Mouse (Mus musculus) hindbrain, embryonic 11.5 days (tissue): ENCODE data around the gene Bcl9. TPM values are rescaled to one million over a fixed set of nuclear protein-coding genes. Genes with fewer than 3 reads are reported as not detected.

Experiments
- ATAC-seq: fragments of 200-750 bp; cut with Nextera tagmentation; 2 replicates; pipeline ENCODE4 v1.8.0; 2017; ENCODE audit warnings: mild to moderate bottlenecking, moderate TSS enrichment, moderate library complexity; ENCODE audit not compliant: low FRiP score
- DNase-seq: peaks from one replicate; pipeline ENCODE4 v3.0.0-alpha.2; 2015; ENCODE audit warnings: low spot score
- H3K27ac ChIP-seq: fragments of 300-500 bp; sonication (generic); 2 replicates; pipeline ENCODE4 v1.5.1; 2014; ENCODE audit warnings: mild to moderate bottlenecking, low read depth, low read length
- H3K27me3 ChIP-seq: fragments of 300-500 bp; sonication (generic); 2 replicates; pipeline ENCODE4 v1.6.1; 2014; ENCODE audit warnings: mild to moderate bottlenecking, low read length, moderate library complexity, mixed read lengths; ENCODE audit not compliant: control insufficient read depth, insufficient read depth
- H3K36me3 ChIP-seq: fragments of 300-500 bp; sonication (generic); 2 replicates; pipeline ENCODE4 v1.6.1; 2014; ENCODE audit warnings: mild to moderate bottlenecking, low read length, moderate library complexity, mixed read lengths; ENCODE audit not compliant: control insufficient read depth, insufficient read depth
- H3K4me1 ChIP-seq: fragments of 300-500 bp; sonication (generic); replicated peaks from 2 replicates; pipeline ENCODE4 v1.6.1; 2014; ENCODE audit warnings: low read length, mixed read lengths; ENCODE audit not compliant: control insufficient read depth, insufficient read depth
- H3K4me2 ChIP-seq: fragments of 300-500 bp; sonication (generic); replicated peaks from 2 replicates; pipeline ENCODE4 v1.6.1; 2014; ENCODE audit warnings: mild to moderate bottlenecking, low read depth, low read length
- H3K4me3 ChIP-seq: fragments of 300-500 bp; sonication (generic); 2 replicates; pipeline ENCODE4 v1.5.1; 2014; ENCODE audit warnings: low read depth, low read length
- H3K9ac ChIP-seq: fragments of 300-500 bp; sonication (generic); 2 replicates; pipeline ENCODE4 v1.6.1; 2014; ENCODE audit warnings: low read depth, low read length
- H3K9me3 ChIP-seq: fragments of 300-500 bp; sonication (generic); 2 replicates; pipeline ENCODE4 v1.6.1; 2016; ENCODE audit warnings: low read length; ENCODE audit not compliant: control insufficient read depth
- WGBS: fragments of 180-500 bp; shearing (Covaris S2); extraction: QIAGEN DNeasy Blood & Tissue Kit; methylation state at CpG from one replicate; pipeline ENCODE4 v1.1.7; 2014; 5-methylcytosine and 5-hydroxymethylcytosine counted together
- polyA plus RNA-seq: library from polyadenylated mRNA; unstranded; fragments of >200 nt; fragmentation: Nextera tagmentation; extraction: Ambion mirVana; gene quantifications from 2 replicates; pipeline ENCODE4 v1.2.1, GENCODE M21; 2014

Bcl9 gene
- 55.4 and 72.3 TPM in 2 replicates for polyA plus RNA-seq

- peak; percentile 91 for ATAC-seq
- Histone ChIP-seq H3K27ac (peak within 1 kb of the TSS; percentile 93), H3K9ac (peak within 1 kb of the TSS; percentile 87), H3K36me3 (no peaks in the 10 kb centered on the region), H3K27me3 (no peaks in the 10 kb centered on the region), H3K4me1 (peaks cover under 1% of the 10 kb centered on the region), H3K4me2 (peak within 1 kb of the TSS; percentile 71), H3K9me3 (no peaks in the 10 kb centered on the region), H3K4me3 (peak within 1 kb of the TSS; percentile 69)
- peak; percentile 88 for DNase-seq
- WGBS: under 1% methylated on average over 21 of the region's 21 CpGs
Observed at GRCm38 (mm10) chr3:97297553-97298432, at the start of gene Bcl9. TSS of gene Bcl9 (minus strand) at chr3:97297917.

DNA sequence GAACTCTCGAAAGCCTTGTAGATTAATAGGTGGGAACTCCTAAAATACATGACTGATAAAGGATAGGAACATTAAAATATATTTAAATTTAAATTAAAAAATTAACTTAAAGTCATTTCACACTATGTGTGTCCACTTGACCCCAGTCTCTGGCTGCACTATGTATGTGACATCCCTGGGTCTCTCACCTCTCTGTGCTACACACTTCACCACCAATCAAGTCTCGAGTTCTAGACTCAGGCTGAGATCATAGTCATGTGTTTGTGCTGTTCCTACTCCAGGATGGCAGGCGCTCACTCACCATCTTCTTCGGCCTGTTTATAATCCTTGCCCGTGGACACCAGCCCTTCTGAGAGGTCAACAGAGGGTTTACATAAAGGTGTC, 41.5 kb upstream of the Bcl9 start:
- Histone ChIP-seq H3K27me3 (no peaks in the 10 kb centered on the region), H3K9me3 (no peaks in the 10 kb centered on the region), H3K36me3 (no peaks in the 10 kb centered on the region), H3K4me3 (no peak overlapping the region), H3K9ac (no peak overlapping the region), H3K4me2 (no peak overlapping the region), H3K4me1 (no peaks in the 10 kb centered on the region), H3K27ac (no peak overlapping the region)
- DNase-seq (no peak), ATAC-seq (no peak)
- WGBS: 83% methylated on average over 5 of the region's 5 CpGs

DNA sequence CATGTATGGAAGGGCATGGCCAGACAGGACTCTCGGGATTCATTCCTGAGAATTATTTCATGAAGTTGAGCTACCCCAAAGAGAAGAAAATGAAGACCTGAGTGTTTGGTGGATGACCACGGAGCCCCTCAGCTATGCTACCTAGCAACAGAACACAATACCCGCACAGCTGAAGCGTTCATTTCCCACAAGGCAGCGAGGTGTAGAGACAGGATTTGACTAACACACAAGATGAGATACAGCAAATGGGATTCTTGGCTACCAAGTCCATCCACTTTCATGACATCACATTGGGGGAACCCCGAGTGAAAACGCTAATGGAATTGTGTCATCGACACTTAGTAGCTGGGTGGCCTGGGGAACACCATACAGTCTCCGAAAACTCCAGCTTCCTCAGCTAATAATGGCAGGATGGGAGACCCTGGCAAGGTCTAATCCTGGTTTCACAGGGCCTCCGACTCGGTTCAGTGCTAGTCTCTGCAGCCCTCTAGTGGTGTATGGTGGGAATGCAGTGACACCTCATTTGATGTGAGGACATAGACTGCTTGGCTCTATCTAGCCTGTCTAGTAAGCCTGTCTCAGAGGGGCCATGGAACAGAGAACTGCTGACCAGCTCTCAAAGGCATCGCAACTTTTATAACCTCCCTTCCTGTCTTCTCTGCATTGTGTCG, 40.9 kb upstream of the Bcl9 start:
- H3K27ac ChIP-seq: no peak overlapping the region
- H3K4me3 ChIP-seq: no peak overlapping the region
- H3K9ac ChIP-seq: no peak overlapping the region
- DNase-seq (peak; percentile 97), ATAC-seq (peak; percentile 86)
- WGBS: 33% methylated on average over 13 of the region's 13 CpGs
- no peaks in the 10 kb centered on the region for H3K4me1 ChIP-seq
- H3K27me3 ChIP-seq: no peaks in the 10 kb centered on the region
- H3K9me3 ChIP-seq: no peaks in the 10 kb centered on the region
- H3K4me2 ChIP-seq: no peak overlapping the region
- H3K36me3 ChIP-seq: no peaks in the 10 kb centered on the region

DNA sequence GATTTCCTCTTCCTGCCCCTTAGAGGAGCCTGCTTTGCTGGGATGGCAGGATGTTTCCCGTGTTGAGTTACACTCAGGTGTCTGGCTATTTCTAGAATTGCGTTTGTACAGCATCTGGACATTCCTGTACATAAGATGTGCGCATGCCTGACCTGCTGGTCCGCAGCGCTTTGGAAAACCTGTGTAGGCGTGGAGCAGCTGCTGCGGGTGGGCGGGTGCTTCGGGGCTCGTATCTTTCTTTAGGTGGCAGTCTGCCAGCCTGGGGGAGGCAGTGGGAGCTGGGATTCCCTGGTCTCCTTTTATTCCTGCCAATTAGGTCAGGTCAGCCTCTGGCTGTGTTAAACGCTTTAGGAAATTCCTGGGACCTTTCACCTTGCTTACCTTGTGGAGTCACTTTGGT, 39.6 kb upstream of the Bcl9 start:
- Histone ChIP-seq H3K27me3 (no peaks in the 10 kb centered on the region), H3K36me3 (no peaks in the 10 kb centered on the region), H3K27ac (no peak overlapping the region), H3K4me1 (no peaks in the 10 kb centered on the region), H3K9me3 (no peaks in the 10 kb centered on the region), H3K4me3 (no peak overlapping the region), H3K9ac (no peak overlapping the region), H3K4me2 (no peak overlapping the region)
- no peak for DNase-seq
- no peak for ATAC-seq
- 55% methylated on average over 11 of the region's 11 CpGs for WGBS

DNA sequence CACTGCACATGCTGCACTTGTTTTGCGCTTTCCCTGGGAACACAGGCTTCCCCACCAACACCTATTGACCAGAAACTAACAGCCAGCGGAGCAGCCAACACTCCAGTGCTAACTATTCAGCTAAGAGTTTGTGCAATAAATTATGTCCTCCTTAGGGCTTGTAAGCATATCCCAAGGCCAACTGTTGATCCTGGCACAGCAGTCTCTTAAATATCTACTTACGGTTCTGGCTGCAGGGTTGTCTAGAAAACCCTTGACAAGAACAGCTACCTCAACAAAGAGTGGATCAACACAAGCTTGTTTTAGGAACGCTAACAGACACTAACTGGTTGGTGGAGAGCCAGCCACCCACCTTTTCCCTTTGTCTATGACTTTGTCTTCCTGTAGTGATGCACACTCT, 38.6 kb upstream of the Bcl9 start:
- 75% methylated on average over 4 of the region's 4 CpGs for WGBS
- no peaks in the 10 kb centered on the region for H3K4me1 ChIP-seq
- no peaks in the 10 kb centered on the region for H3K9me3 ChIP-seq
- no peak overlapping the region for H3K4me2 ChIP-seq
- no peak overlapping the region for H3K27ac ChIP-seq
- DNase-seq (no peak), ATAC-seq (no peak)
- H3K27me3 ChIP-seq: no peaks in the 10 kb centered on the region
- no peak overlapping the region for H3K9ac ChIP-seq
- H3K36me3 ChIP-seq: no peaks in the 10 kb centered on the region
- no peak overlapping the region for H3K4me3 ChIP-seq

GRCm38 (mm10) chr3:97334618-97335017, 36.9 kb upstream of the Bcl9 start:
- Histone ChIP-seq H3K27me3 (no peaks in the 10 kb centered on the region), H3K9me3 (no peaks in the 10 kb centered on the region), H3K4me1 (no peaks in the 10 kb centered on the region), H3K27ac (no peak overlapping the region), H3K4me3 (no peak overlapping the region), H3K36me3 (no peaks in the 10 kb centered on the region), H3K9ac (no peak overlapping the region), H3K4me2 (no peak overlapping the region)
- DNase-seq (peak; percentile 32), ATAC-seq (peak; percentile 73)
- 47% methylated on average over 9 of the region's 9 CpGs for WGBS

- Histone ChIP-seq H3K9me3 (no peaks in the 10 kb centered on the region), H3K4me1 (no peaks in the 10 kb centered on the region), H3K27me3 (no peaks in the 10 kb centered on the region), H3K36me3 (no peaks in the 10 kb centered on the region), H3K4me2 (no peak overlapping the region), H3K27ac (no peak overlapping the region), H3K4me3 (no peak overlapping the region), H3K9ac (no peak overlapping the region)
- DNase-seq (peak; percentile 34), ATAC-seq (no peak)
- WGBS: 91% methylated on average over 12 of the region's 12 CpGs
Observed at GRCm38 (mm10) chr3:97332172-97332571, 34.5 kb upstream of the Bcl9 start.

- Histone ChIP-seq H3K9me3 (no peaks in the 10 kb centered on the region), H3K4me1 (no peaks in the 10 kb centered on the region), H3K27ac (no peak overlapping the region), H3K36me3 (no peaks in the 10 kb centered on the region), H3K4me3 (no peak overlapping the region), H3K9ac (no peak overlapping the region), H3K27me3 (no peaks in the 10 kb centered on the region), H3K4me2 (no peak overlapping the region)
- ATAC-seq (no peak), DNase-seq (no peak)
- 87% methylated on average over 2 of the region's 2 CpGs for WGBS
Observed at GRCm38 (mm10) chr3:97327809-97328208, 30.1 kb upstream of the Bcl9 start.

GRCm38 (mm10) chr3:97327356-97327755, 29.6 kb upstream of the Bcl9 start:
- WGBS: 94% methylated on average over 1 of the region's 1 CpGs
- no peaks in the 10 kb centered on the region for H3K4me1 ChIP-seq
- no peaks in the 10 kb centered on the region for H3K9me3 ChIP-seq
- H3K36me3 ChIP-seq: no peaks in the 10 kb centered on the region
- no peak overlapping the region for H3K4me3 ChIP-seq
- DNase-seq (no peak), ATAC-seq (no peak)
- H3K27ac ChIP-seq: no peak overlapping the region
- no peak overlapping the region for H3K9ac ChIP-seq
- H3K4me2 ChIP-seq: no peak overlapping the region
- H3K27me3 ChIP-seq: no peaks in the 10 kb centered on the region
